Mouse (Mus musculus): Measurements from ENCODE around the gene D2hgdh.
"Not testable (repeated sequence)": the region's sequence is repeated elsewhere in the genome, so short reads cannot be mapped to it uniquely, and the experiment has no call there.

D2hgdh gene

GRCm38 (mm10) chr1:93826540-93826835, 1.8 kb downstream of the D2hgdh start:
- no peak for DNase-seq (ENCODE audit: low read depth, low spot score)

GRCm38 (mm10) chr1:93832754-93833360, 8.1 kb downstream of the D2hgdh start:
- not testable (repeated sequence) for DNase-seq (ENCODE audit: low read depth, low spot score)

- DNase-seq (ENCODE audit: low read depth, low spot score) = no peak
Observed at GRCm38 (mm10) chr1:93834671-93835150, 10.0 kb downstream of the D2hgdh start.

- DNase-seq (ENCODE audit: low read depth, low spot score) = no peak
Observed at GRCm38 (mm10) chr1:93835211-93835610, 10.5 kb downstream of the D2hgdh start.

GRCm38 (mm10) chr1:93835876-93836531, 11.3 kb downstream of the D2hgdh start:
- no peak for DNase-seq (ENCODE audit: low read depth, low spot score)

GRCm38 (mm10) chr1:93836532-93836913, 11.8 kb downstream of the D2hgdh start:
- DNase-seq (ENCODE audit: low read depth, low spot score) = no peak

GRCm38 (mm10) chr1:93837335-93837734, 12.6 kb downstream of the D2hgdh start:
- DNase-seq (ENCODE audit: low read depth, low spot score) = no peak

- DNase-seq (ENCODE audit: low read depth, low spot score) = not testable (repeated sequence)
Observed at GRCm38 (mm10) chr1:93838569-93838968, 13.9 kb downstream of the D2hgdh start.

GRCm38 (mm10) chr1:93845766-93846366, 21.2 kb downstream of the D2hgdh start:
- DNase-seq (ENCODE audit: low read depth, low spot score) = not testable (repeated sequence)

- not testable (repeated sequence) for DNase-seq (ENCODE audit: low read depth, low spot score)
Observed at GRCm38 (mm10) chr1:93855790-93856189, 31.1 kb downstream of the D2hgdh start.

GRCm38 (mm10) chr1:93857370-93857769, 32.7 kb downstream of the D2hgdh start:
- no peak for DNase-seq (ENCODE audit: low read depth, low spot score)

GRCm38 (mm10) chr1:93857991-93858390, 33.3 kb downstream of the D2hgdh start:
- DNase-seq (ENCODE audit: low read depth, low spot score) = no peak

GRCm38 (mm10) chr1:93859619-93860018, 34.9 kb downstream of the D2hgdh start:
- no peak for DNase-seq (ENCODE audit: low read depth, low spot score)

GRCm38 (mm10) chr1:93861048-93861447, 36.3 kb downstream of the D2hgdh start, which contains the start of gene Gal3st2:
Gene Gal3st2, plus strand, starts transcription at chr1:93861306.
- not testable (repeated sequence) for DNase-seq (ENCODE audit: low read depth, low spot score)

- not testable (repeated sequence) for DNase-seq (ENCODE audit: low read depth, low spot score)
Observed at GRCm38 (mm10) chr1:93871594-93872105, 46.9 kb downstream of the D2hgdh start.

- not testable (repeated sequence) for DNase-seq (ENCODE audit: low read depth, low spot score)
Observed at GRCm38 (mm10) chr1:93874405-93874804, 49.7 kb downstream of the D2hgdh start.

- DNase-seq (ENCODE audit: low read depth, low spot score) = not testable (repeated sequence)
Observed at GRCm38 (mm10) chr1:93881778-93882177, 57.1 kb downstream of the D2hgdh start.

- DNase-seq (ENCODE audit: low read depth, low spot score) = not testable (repeated sequence)
Observed at GRCm38 (mm10) chr1:93890936-93891335, 66.2 kb downstream of the D2hgdh start.

GRCm38 (mm10) chr1:93897395-93897794, 72.7 kb downstream of the D2hgdh start:
- DNase-seq (ENCODE audit: low read depth, low spot score) = not testable (repeated sequence)

GRCm38 (mm10) chr1:93901291-93901690, 76.6 kb downstream of the D2hgdh start:
- DNase-seq (ENCODE audit: low read depth, low spot score) = not testable (repeated sequence)
